16 mouse cellular contexts compared by ENCODE assay signal in the genomic region with DNA sequence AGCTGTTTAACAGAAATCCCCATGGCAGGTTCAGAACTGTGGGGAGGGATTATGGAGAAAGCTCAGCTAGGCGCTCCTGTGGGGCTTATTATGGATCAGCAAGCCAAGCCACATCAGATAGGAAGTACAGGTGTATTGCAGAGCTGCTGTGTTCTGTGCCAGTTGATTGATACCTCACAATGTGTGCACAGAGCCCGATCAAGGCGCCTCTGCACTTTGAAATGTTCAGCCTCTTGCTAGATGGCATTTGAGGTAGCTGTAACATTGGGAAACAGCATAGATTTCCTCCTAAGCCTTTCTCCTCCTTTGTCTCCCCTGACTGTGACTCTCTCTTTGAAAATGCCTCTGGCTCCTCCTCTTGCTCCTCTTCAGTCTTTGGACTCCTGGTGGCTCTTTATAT.
"Had no signal": no experiment of that assay in that cellular context is flagged by ENCODE, and none has a peak within 500 bp of the region (broad histone marks: within the 10 kb centered on the region; RNA-seq: fewer than 3 reads in every experiment).

No protein-coding gene starts in this region.

- H3K9me3 ChIP-seq: kidney, embryonic 15.5 days; limb, embryonic 10.5 days; liver, embryonic 13.5 days; lung, embryonic 15.5 days; midbrain, embryonic 12.5 days had no signal

- H3K27ac ChIP-seq: kidney, embryonic 15.5 days; left cerebral cortex, adult 2 months; limb, embryonic 10.5 days; liver, embryonic 13.5 days; lung, embryonic 15.5 days; macrophage; midbrain, embryonic 12.5 days had no signal

- H3K4me2 ChIP-seq: kidney, embryonic 15.5 days; liver, embryonic 13.5 days; lung, embryonic 15.5 days; midbrain, embryonic 12.5 days had no signal

- H3K36me3 ChIP-seq: kidney, embryonic 15.5 days; limb, embryonic 10.5 days; liver, embryonic 13.5 days; lung, embryonic 15.5 days; midbrain, embryonic 12.5 days had no signal

- H3K9ac ChIP-seq: kidney, embryonic 15.5 days; liver, embryonic 13.5 days; liver, postnatal 0 days; lung, embryonic 15.5 days; midbrain, embryonic 12.5 days had no signal

- H3K27me3 ChIP-seq: kidney, embryonic 15.5 days; liver, embryonic 13.5 days; lung, embryonic 15.5 days; megakaryocyte, embryonic 14.5 days; midbrain, embryonic 12.5 days had no signal

- DNase-seq: kidney, adult 2 months; kidney, postnatal 25 days; liver, embryonic 13.5 days; liver, postnatal 0 days; lung, postnatal 14 days; right cerebral cortex, postnatal 4 days; spleen, adult 18-20 months; thymus, adult 18-20 months; thymus, postnatal 25 days had no signal

- ATAC-seq: liver, postnatal 0 days had no signal

- H3K4me3 ChIP-seq: kidney, embryonic 15.5 days; left cerebral cortex, adult 2 months; limb, embryonic 10.5 days; liver, embryonic 13.5 days; lung, embryonic 15.5 days; midbrain, embryonic 12.5 days had no signal

- H3K4me1 ChIP-seq: kidney, embryonic 15.5 days; limb, embryonic 10.5 days; liver, embryonic 13.5 days; lung, embryonic 15.5 days; megakaryocyte, embryonic 14.5 days; midbrain, embryonic 12.5 days had no signal
